Mouse (Mus musculus): Measurements from ENCODE around the gene Megf11. TPM values are rescaled to one million over a fixed set of nuclear protein-coding genes. Genes with fewer than 3 reads are reported as not detected.

The Megf11 gene
- total RNA-seq, 2 experiments from 2014 or later, result not detected

DNA sequence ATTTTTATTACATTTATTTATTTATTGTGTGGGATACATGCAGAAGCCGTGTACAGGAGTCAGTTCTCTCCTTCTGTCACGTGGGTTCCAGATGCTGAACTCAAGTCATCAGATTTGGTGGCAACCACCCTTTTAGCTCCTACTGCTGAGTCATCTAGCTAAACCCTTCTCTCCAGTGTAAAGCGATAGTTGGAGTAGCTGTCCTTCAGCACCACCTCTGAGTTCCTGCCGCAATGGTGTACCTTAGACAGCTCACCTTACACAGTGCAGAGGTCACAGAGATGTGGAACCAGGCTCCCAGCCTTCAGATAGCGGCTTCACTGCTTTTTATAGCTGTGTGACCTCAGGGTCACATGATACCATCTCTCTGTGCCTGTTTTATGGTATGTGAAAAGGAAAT lies 282.1 kb downstream of the Megf11 start:
- peak; percentile 36; the same call in 1 of the 2 replicates for ATAC-seq (replicated peaks; ENCODE audit: low FRiP score, low TSS enrichment, poor library complexity, severe bottlenecking)

- no peak for ATAC-seq (replicated peaks; ENCODE audit: low FRiP score, low TSS enrichment, poor library complexity, severe bottlenecking)
These were observed 282.6 kb downstream of the Megf11 start for GRCm38 (mm10) chr9:64668001-64668400.

DNA sequence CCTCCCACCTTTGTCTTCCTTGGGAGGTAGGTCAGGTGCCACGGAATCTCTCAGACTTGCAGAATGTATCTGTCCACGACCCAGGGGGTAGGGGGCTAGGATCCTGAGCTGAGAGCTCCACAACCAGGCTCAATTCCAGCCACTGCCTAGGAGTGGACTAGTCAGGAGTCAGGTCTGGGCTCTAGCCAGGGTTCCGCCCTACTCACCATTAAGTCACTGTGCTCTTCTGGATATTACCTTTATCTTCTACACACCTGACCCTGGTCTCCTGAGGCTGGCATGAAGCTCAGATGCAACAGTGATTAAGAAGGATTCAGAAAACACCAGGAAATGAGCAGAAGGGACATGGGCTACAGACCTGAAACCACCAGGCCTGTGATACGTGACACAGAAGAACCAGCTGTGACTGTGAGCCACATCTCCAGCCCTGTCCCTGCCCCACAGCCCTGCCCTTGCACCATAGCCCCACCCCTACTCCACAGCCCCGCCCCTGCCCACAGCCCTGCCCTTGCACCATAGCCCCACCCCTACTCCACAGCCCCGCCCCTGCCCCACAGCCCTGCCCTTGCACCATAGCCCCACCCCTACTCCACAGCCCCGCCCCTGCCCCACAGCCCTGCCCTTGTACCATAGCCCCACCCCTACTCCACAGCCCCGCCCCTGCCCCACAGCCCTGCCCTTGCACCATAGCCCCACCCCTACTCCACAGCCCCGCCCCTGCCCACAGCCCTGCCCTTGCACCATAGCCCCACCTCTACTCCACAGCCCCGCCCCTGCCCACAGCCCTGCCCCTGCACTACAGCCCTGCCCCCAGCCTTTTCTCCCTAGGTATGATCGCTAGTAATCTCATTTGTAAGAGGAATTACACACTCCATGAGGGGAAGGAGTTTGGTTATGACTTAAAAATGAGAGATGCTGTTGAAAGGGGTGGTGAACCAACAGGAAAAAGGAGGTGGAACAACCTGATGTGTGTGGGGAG lies 286.2 kb downstream of the Megf11 start:
- peak; percentile 73 for ATAC-seq (replicated peaks; ENCODE audit: low FRiP score, low TSS enrichment, poor library complexity, severe bottlenecking)

DNA sequence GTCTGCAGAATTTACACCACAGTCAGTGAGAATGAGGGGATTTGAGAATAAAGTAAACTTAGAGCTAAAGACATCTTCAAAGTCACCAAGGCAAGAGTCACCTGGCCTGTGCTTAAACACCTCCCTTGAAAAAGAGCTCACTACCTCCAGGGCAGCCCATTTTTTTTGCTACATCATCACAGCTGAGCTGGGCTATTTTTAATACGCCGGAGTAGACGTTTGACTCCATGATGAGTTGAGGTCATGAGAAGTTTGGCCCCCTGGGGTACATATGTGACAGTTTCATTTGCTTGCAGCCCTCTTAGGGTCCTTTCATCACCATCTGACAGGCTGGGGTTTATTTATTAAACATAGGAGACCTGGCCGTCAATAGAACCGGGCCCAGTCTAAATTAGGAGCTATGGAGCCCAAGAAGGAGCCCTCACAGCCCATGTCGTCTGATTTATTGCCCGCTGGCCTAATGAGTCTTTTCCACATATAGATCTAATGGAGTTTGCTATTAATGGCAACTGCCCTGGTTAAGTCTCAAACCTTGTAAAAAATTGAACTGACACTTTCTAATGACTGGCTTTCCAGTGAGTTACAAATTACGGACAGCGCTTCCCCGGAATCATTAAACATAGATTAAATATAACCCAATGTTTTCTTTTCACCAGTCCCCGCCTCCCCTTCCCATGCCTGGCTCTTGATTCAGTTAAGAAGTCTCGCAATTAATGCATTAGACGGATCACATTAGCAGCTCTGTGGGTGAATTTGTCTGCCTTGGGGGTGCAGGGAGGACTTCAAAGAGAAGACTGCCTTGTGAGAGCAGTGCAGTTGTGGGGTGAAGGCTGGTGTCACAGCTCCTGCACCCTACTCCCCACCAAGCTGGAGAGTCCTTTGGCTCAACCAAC lies 301.9 kb downstream of the Megf11 start:
- ATAC-seq (replicated peaks; ENCODE audit: low FRiP score, low TSS enrichment, poor library complexity, severe bottlenecking), result no peak

DNA sequence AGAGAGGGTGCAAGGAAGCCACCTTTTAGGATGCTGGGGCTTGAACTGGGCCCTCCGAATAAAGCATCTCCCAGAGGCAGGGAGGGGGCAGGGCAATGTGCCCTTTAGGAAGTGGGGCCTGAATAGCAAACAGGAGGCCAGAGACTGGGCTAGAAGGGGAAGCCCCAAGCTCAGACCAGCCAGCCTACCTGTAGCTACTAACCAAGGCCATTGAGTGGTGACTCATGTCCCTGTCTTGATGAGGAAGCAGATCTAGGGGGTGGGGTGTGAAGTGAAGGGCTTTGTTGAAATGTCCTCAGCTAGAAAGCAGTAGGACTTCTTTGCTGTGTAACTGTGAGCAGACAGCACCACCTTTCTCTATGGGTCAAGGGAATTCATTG lies 302.6 kb downstream of the Megf11 start:
- ATAC-seq (replicated peaks; ENCODE audit: low FRiP score, low TSS enrichment, poor library complexity, severe bottlenecking), result no peak

DNA sequence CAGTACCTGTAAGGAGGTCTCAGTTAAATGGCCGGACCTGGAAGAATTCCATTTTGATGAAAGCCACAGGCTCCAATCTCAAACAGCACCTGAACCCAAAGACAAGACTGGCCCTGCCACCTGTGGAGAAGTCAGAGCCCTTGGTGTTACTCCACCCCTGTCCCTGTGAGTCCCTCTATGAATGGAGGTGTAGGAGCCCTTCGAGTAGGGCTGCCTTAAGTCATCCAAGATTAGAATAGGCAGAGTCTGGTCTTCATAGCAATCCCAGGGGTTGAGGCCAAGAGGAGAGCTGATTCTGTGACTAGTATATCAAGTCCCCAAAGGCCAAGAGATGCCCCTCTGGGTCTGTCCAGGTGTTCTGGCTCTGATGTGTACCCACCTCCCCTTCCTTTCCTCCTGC lies 305.3 kb downstream of the Megf11 start:
- no peak for ATAC-seq (replicated peaks; ENCODE audit: low FRiP score, low TSS enrichment, poor library complexity, severe bottlenecking)

GRCm38 (mm10) chr9:64691176-64691575 lies 305.8 kb downstream of the Megf11 start:
- ATAC-seq (replicated peaks; ENCODE audit: low FRiP score, low TSS enrichment, poor library complexity, severe bottlenecking), result peak; percentile 85

DNA sequence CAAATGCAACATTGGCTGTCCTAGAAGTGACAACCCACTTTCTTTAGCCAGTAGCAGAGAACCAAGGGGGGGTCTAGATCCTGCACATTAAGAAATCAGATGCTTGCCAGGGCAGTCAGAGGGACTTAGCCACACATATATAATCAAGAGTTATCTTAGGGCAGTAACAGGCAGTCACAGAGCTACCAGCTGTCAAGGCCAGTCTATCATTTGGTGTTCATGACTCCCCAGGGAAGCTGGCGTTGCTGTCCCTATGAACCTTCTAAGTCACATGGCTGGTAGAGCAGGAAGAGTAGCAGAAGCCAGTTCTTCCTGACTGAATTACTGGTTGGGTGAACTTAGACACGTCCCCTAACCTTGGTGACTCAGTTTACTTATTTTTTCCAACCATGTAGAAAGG lies 307.7 kb downstream of the Megf11 start:
- no peak for ATAC-seq (replicated peaks; ENCODE audit: low FRiP score, low TSS enrichment, poor library complexity, severe bottlenecking)

DNA sequence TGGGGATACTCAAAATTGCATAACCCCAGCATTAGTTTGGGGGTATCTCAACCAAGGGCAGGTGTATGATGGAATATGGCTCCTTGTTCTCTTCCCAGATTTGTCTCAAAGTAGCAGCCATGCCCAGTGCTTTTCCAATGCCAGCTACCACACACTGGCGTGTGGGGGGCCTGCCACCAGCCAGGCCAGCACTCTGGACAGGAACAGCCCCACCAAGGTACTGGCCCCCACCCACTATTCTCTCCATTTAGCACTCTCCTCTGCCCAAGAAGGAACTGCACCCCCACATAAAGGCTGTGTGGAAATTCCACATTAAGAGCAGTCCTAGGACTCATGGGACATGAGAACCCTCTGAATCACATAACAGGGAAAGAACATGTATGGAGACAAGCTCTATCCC lies 309.8 kb downstream of the Megf11 start:
- ATAC-seq (replicated peaks; ENCODE audit: low FRiP score, low TSS enrichment, poor library complexity, severe bottlenecking), result no peak

DNA sequence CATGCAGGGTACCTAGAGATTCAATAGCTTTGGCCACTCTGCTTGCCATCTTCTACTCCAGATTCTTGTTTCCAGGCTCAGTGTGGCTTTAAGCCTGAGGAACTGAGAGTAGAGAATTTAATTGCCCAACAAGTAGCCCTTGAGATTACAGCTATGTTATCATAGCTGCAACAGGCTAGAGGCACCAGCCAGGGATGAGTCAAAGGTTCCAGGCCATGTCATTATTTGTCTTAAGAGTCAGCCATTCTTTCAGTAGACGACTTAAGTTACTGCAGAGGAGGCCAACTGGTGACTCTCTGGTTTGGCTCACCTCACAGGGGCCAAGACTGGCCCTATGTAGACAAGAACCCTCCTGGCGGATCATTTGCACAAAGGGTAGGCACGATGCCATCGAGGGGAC lies 311.0 kb downstream of the Megf11 start:
- no peak for ATAC-seq (replicated peaks; ENCODE audit: low FRiP score, low TSS enrichment, poor library complexity, severe bottlenecking)

DNA sequence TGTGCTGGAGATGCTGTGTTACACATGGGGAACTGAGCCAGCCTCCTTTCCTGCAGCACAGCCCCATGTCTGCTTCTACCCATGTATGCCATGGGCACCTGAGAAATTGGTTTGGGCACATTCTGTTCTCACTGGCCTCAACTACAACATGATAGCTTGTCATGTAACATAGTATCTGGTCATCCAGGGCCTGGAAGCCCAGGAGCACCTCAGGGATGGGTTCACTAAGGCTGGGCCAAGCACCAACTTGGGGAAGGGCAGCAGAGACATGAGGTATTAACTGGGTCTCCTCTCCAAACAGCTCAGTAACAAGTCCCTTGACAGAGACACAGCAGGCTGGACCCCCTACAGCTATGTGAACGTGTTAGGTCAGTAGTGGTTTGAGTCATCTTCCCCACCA lies 311.6 kb downstream of the Megf11 start:
- no peak for ATAC-seq (replicated peaks; ENCODE audit: low FRiP score, low TSS enrichment, poor library complexity, severe bottlenecking)

- no peak for ATAC-seq (replicated peaks; ENCODE audit: low FRiP score, low TSS enrichment, poor library complexity, severe bottlenecking)
These were observed 312.3 kb downstream of the Megf11 start for GRCm38 (mm10) chr9:64697677-64698076.

GRCm38 (mm10) chr9:64698586-64698985 lies 313.2 kb downstream of the Megf11 start:
- ATAC-seq (replicated peaks; ENCODE audit: low FRiP score, low TSS enrichment, poor library complexity, severe bottlenecking), result no peak

GRCm38 (mm10) chr9:64700451-64701311 lies 315.3 kb downstream of the Megf11 start:
- no peak for ATAC-seq (replicated peaks; ENCODE audit: low FRiP score, low TSS enrichment, poor library complexity, severe bottlenecking)

- no peak for ATAC-seq (replicated peaks; ENCODE audit: low FRiP score, low TSS enrichment, poor library complexity, severe bottlenecking)
These were observed 316.2 kb downstream of the Megf11 start for GRCm38 (mm10) chr9:64701651-64702050.

- no peak for ATAC-seq (replicated peaks; ENCODE audit: low FRiP score, low TSS enrichment, poor library complexity, severe bottlenecking)
These were observed 317.0 kb downstream of the Megf11 start for GRCm38 (mm10) chr9:64702391-64702790.

GRCm38 (mm10) chr9:64702937-64703336 lies 317.5 kb downstream of the Megf11 start:
- ATAC-seq (replicated peaks; ENCODE audit: low FRiP score, low TSS enrichment, poor library complexity, severe bottlenecking), result peak; percentile 57; the same call in 1 of the 2 replicates

DNA sequence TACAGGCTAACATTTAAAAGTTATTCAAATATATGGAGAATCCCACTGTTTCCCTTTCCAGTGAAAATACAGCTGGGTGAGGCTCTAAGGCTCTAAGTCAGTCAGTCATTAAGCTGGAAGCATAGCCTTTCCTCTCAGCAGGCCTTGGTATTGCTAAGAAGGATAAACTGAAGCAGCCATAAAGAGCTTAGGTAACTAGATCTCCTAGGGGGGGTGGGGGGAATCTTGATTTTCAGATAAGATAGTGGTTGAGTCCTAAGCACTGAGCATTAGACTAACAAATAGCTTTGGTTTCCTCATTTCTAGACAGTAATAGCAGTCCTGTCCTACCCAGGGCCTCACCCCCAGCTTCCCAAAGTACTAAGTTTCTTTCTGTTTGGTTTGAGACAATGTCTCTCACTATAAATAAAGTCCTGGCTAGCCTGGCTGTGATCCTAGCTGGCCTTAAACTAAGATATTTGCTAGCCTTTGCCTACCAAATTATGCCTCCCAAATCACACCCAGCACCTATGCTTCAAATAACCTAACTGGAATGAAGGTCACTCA lies 318.1 kb downstream of the Megf11 start:
- no peak for ATAC-seq (replicated peaks; ENCODE audit: low FRiP score, low TSS enrichment, poor library complexity, severe bottlenecking)

Measured in megakaryocyte-erythroid progenitor cell, adult 5-6 weeks (primary cell).